Mouse (Mus musculus): Measurements from ENCODE around the gene Ech1. TPM values are rescaled to one million over a fixed set of nuclear protein-coding genes. Genes with fewer than 3 reads are reported as not detected.

Gene Ech1
- polyA plus RNA-seq, 2 experiments = 165 to 200 TPM

DNA sequence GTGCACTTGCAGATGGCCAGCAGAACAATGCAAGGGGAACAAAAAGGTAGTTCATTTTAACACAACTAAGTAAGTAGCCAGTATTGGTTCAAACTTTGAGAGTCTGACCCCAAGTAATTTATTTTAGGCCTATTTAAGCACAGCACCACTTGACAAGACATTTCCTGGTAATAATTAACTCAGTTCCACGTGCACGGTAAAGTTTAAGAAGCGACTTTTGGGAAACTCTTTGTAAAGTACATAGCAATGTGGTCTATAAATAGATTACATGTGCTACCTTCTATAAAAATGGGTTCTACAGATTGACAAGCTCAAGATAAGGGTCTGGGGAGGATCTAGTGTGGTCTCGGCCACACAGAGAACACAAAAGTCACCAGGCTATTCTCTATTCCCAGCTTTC is 21.3 kb upstream of the Ech1 start:
- Histone ChIP-seq H3K27ac (replicated peaks; ENCODE audit: low read depth, low read length) (peak overlapping the region; percentile 90; the same call in 1 of the 2 replicates), H3K4me2 (replicated peaks; ENCODE audit: low read depth, low read length, severe bottlenecking) (no peak overlapping the region), H3K9me3 (ENCODE audit: control insufficient read depth, low read length) (0 out of 2 replicates have a peak, but pooled peaks cover 3% of the 10 kb centered on the region), H3K9ac (ENCODE audit: low read depth, low read length, severe bottlenecking) (no peak overlapping the region), H3K36me3 (ENCODE audit: control insufficient read depth, insufficient read depth, low read length) (no peaks in the 10 kb centered on the region), H3K4me3 (replicated peaks; ENCODE audit: low read length) (no peak overlapping the region), H3K27me3 (ENCODE audit: control insufficient read depth, insufficient read depth, low read length) (no peaks in the 10 kb centered on the region), H3K4me1 (ENCODE audit: control insufficient read depth, insufficient read depth, low read length) (peaks cover 32% of the 10 kb centered on the region)
- WGBS = 38% methylated on average over 4 of the region's 4 CpGs
- no peak for TF ChIP-seq POLR2A (IDR thresholded peaks at IDR 0.05; ENCODE audit: borderline replicate concordance, extremely low read depth, insufficient read depth, insufficient read length)
- DNase-seq (ENCODE audit: low spot score) = no peak
- no peak for ATAC-seq (ENCODE audit: low FRiP score, low read depth)

DNA sequence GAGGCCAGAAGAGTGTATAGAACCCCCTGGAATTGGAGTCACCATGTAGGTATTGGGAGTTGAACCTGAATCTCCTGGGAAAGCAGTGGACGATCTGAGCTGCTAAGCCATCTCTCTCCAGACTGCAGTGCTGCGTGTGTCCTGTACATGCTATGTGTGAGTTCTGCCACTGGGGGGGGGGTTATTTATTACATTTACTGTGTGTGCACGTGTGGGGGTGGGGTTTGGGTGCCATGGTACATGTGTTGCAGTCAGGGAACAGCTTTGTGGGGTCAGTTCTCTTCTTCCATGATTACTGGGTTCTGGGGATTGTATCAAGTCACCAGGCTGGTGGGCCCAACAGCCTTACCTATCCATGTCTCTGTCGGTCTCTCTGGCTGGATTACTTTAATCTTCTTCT is 18.1 kb upstream of the Ech1 start:
- H3K4me2 ChIP-seq (replicated peaks; ENCODE audit: low read depth, low read length, severe bottlenecking) = no peak overlapping the region
- no peak for ATAC-seq (ENCODE audit: low FRiP score, low read depth)
- H3K27ac ChIP-seq (replicated peaks; ENCODE audit: low read depth, low read length) = no peak overlapping the region
- H3K9ac ChIP-seq (ENCODE audit: low read depth, low read length, severe bottlenecking) = no peak overlapping the region
- H3K27me3 ChIP-seq (ENCODE audit: control insufficient read depth, insufficient read depth, low read length) = no peaks in the 10 kb centered on the region
- no peak for TF ChIP-seq POLR2A (IDR thresholded peaks at IDR 0.05; ENCODE audit: borderline replicate concordance, extremely low read depth, insufficient read depth, insufficient read length)
- DNase-seq (ENCODE audit: low spot score) = no peak
- WGBS = 76% methylated on average over 4 of the region's 4 CpGs
- peaks cover 29% of the 10 kb centered on the region for H3K4me1 ChIP-seq (ENCODE audit: control insufficient read depth, insufficient read depth, low read length)
- no peaks in the 10 kb centered on the region for H3K36me3 ChIP-seq (ENCODE audit: control insufficient read depth, insufficient read depth, low read length)
- no peak overlapping the region for H3K4me3 ChIP-seq (replicated peaks; ENCODE audit: low read length)
- H3K9me3 ChIP-seq (ENCODE audit: control insufficient read depth, low read length) = no peaks in the 10 kb centered on the region

DNA sequence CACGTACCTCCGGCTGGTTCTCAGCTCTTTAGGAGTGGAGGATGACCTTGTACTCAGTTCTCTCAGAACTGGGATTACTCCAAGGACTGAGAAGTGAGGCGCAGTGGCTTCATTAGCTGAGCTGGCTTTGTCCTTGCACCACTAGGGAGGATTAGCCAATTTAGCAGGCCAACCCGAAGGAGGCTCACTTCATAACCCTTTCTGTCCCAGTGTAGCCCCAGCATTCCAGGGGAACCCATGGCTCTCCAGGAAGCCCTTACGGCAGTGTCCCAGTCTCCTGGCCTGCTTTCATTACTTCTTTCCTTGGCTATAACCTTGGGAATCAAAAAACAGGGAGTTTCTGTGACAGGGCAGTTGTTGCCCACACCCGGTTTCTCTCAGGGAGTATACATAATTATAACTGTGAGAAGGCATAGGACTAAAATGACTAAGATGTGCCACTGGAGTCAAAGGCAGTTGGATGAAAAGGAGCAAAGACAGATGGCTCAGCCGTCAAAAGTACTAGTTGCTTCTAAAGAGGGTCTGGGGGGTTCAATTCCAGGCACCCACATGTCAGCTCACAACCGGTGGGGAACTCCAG is 17.3 kb upstream of the Ech1 start:
- peaks cover 8% of the 10 kb centered on the region for H3K36me3 ChIP-seq (ENCODE audit: control insufficient read depth, insufficient read depth, low read length)
- DNase-seq (ENCODE audit: low spot score) (no peak), ATAC-seq (ENCODE audit: low FRiP score, low read depth) (no peak)
- H3K27ac ChIP-seq (replicated peaks; ENCODE audit: low read depth, low read length) = peak overlapping the region; percentile 100
- peak overlapping the region; percentile 94 for H3K4me2 ChIP-seq (replicated peaks; ENCODE audit: low read depth, low read length, severe bottlenecking)
- peak overlapping the region; percentile 88 for H3K9ac ChIP-seq (ENCODE audit: low read depth, low read length, severe bottlenecking)
- WGBS = 38% methylated on average over 8 of the region's 8 CpGs
- no peak for TF ChIP-seq POLR2A (IDR thresholded peaks at IDR 0.05; ENCODE audit: borderline replicate concordance, extremely low read depth, insufficient read depth, insufficient read length)
- H3K27me3 ChIP-seq (ENCODE audit: control insufficient read depth, insufficient read depth, low read length) = no peaks in the 10 kb centered on the region
- no peaks in the 10 kb centered on the region for H3K9me3 ChIP-seq (ENCODE audit: control insufficient read depth, low read length)
- peak overlapping the region; percentile 69 for H3K4me3 ChIP-seq (replicated peaks; ENCODE audit: low read length)
- H3K4me1 ChIP-seq (ENCODE audit: control insufficient read depth, insufficient read depth, low read length) = peaks cover 29% of the 10 kb centered on the region

DNA sequence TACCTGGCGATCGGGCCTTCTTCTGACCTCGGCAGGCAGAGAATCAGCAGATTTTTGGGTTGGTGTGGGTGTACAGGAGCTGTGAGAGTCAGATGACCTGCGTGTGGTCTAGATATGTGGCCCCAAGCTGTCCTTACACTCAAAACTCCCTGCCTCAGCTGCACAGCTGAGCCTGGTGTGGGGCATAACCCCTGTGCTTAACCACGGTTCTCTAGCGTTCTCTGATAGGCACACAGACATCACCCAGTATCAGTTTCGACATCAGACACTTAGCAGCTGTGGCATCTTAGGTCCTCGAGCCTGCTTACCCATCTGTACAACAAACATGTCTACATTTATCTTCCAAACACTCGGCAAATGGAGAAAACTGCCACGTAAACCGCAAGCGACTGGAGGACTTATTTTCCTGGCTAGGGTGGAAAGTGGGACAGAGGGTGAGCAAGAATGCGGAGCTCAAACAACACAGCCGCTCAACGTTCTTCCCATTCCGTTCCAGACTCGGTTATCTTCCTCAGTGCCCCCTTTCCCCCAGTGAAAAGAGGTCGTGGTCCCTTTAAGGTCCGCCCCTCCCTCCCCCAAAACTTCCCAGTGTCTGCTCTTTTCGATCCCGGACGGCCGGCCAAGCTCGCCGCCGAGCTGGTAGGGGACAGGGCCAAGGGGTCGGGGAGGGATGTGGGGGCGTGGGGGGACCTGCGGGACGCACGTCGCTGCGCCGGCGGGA is 16.6 kb upstream of the Ech1 start, which contains the start of gene Hnrnpl:
Gene Hnrnpl, plus strand, starts transcription at position 321 of the 721 bp plus-strand sequence.
- H3K9me3 ChIP-seq (ENCODE audit: control insufficient read depth, low read length) = no peaks in the 10 kb centered on the region
- H3K27me3 ChIP-seq (ENCODE audit: control insufficient read depth, insufficient read depth, low read length) = no peaks in the 10 kb centered on the region
- H3K9ac ChIP-seq (ENCODE audit: low read depth, low read length, severe bottlenecking) = peak within 1 kb of the TSS; percentile 88
- H3K36me3 ChIP-seq (ENCODE audit: control insufficient read depth, insufficient read depth, low read length) = peaks cover 15% of the 10 kb centered on the region
- H3K27ac ChIP-seq (replicated peaks; ENCODE audit: low read depth, low read length) = peak within 1 kb of the TSS; percentile 100
- peak; percentile 12 for ATAC-seq (ENCODE audit: low FRiP score, low read depth)
- peak within 1 kb of the TSS; percentile 69 for H3K4me3 ChIP-seq (replicated peaks; ENCODE audit: low read length)
- peak; percentile 69 for DNase-seq (ENCODE audit: low spot score)
- H3K4me1 ChIP-seq (ENCODE audit: control insufficient read depth, insufficient read depth, low read length) = peaks cover 26% of the 10 kb centered on the region
- no peak for TF ChIP-seq POLR2A (IDR thresholded peaks at IDR 0.05; ENCODE audit: borderline replicate concordance, extremely low read depth, insufficient read depth, insufficient read length)
- 4% methylated on average over 33 of the region's 35 CpGs for WGBS
- peak within 1 kb of the TSS; percentile 94 for H3K4me2 ChIP-seq (replicated peaks; ENCODE audit: low read depth, low read length, severe bottlenecking)

DNA sequence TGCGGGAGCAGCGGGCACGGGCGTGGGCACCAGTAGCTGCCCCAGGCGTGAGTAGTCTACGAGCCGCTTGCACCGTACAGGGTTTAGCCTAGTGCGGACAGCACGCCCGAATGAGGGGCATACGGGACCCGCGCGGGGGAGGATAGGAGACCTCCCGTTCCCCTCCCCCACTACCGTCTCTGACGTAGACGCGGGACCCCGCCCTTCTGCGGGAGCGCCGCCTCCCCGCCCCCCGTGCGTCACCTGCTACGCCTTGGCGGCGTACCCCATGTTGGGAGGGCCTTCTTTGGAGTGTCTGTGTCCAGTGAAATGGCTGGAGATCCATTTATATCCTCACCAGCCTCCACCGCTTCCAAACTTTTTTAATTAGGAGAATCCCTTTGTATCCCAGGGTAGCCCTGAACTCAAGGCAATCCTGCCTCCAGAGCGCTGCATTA is 16.0 kb upstream of the Ech1 start:
- WGBS = 0% methylated on average over 19 of the region's 32 CpGs

More for the DNA sequence above, 16.0 kb upstream of the Ech1 start:
- peak overlapping the region; percentile 88 for H3K9ac ChIP-seq (ENCODE audit: low read depth, low read length, severe bottlenecking)
- H3K4me1 ChIP-seq (ENCODE audit: control insufficient read depth, insufficient read depth, low read length) = peaks cover 22% of the 10 kb centered on the region
- H3K27me3 ChIP-seq (ENCODE audit: control insufficient read depth, insufficient read depth, low read length) = no peaks in the 10 kb centered on the region
- peak overlapping the region; percentile 100 for H3K27ac ChIP-seq (replicated peaks; ENCODE audit: low read depth, low read length)
- no peaks in the 10 kb centered on the region for H3K9me3 ChIP-seq (ENCODE audit: control insufficient read depth, low read length)
- peaks cover 21% of the 10 kb centered on the region for H3K36me3 ChIP-seq (ENCODE audit: control insufficient read depth, insufficient read depth, low read length)
- ATAC-seq (ENCODE audit: low FRiP score, low read depth) = peak; percentile 67
- TF ChIP-seq POLR2A (IDR thresholded peaks at IDR 0.05; ENCODE audit: borderline replicate concordance, extremely low read depth, insufficient read depth, insufficient read length) = peak; percentile 89; the same call in 1 of the 2 replicates
- peak overlapping the region; percentile 94 for H3K4me2 ChIP-seq (replicated peaks; ENCODE audit: low read depth, low read length, severe bottlenecking)
- peak; percentile 94 for DNase-seq (ENCODE audit: low spot score)
- H3K4me3 ChIP-seq (replicated peaks; ENCODE audit: low read length) = peak overlapping the region; percentile 69
